Mouse (Mus musculus) C2C12 (cell line): Measurements from ENCODE around the gene Zbtb8os.

Source experiments
- CEBPB ChIP-seq: IDR thresholded peaks from one replicate; pipeline ENCODE4 v1.6.1; 2011; ENCODE audit warnings: low read depth, mild to moderate bottlenecking, control low read depth, moderate library complexity
- CTCF ChIP-seq: IDR thresholded peaks from one replicate; pipeline ENCODE4 v1.5.1; 2011; ENCODE audit not compliant: control insufficient read depth, insufficient read depth, insufficient read length

DNA sequence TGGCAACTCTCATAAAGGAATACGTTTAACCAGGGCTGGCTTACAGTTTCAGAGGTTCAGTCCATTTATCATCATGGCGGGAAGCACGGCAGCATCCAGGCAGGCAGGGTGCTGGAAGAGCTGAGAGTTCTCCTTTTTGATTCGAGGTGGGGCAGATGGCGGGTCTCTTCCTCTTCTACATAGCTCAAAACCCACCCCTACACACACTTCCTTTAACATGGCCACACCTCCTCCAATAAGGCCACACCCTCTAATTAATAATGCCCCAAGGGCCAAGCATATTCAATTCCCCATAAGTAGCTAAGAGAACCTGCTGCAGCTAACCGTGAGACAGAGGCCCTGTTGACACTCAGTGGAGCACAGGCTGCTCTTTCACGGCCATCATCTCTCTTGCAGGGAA is 42.7 kb upstream of the Zbtb8os start:
- no peak for TF ChIP-seq CTCF
- TF ChIP-seq CEBPB: no peak
